Mouse (Mus musculus): ENCODE data around the gene Epo. TPM values are rescaled to one million over a fixed set of nuclear protein-coding genes. Genes with fewer than 3 reads are reported as not detected.
A peak's percentile ranks its signal among the peaks of the same experiment; 100 is the strongest.

Gene Epo
- polyA plus RNA-seq, 2 experiments = 0.40 to 0.85 TPM

DNA sequence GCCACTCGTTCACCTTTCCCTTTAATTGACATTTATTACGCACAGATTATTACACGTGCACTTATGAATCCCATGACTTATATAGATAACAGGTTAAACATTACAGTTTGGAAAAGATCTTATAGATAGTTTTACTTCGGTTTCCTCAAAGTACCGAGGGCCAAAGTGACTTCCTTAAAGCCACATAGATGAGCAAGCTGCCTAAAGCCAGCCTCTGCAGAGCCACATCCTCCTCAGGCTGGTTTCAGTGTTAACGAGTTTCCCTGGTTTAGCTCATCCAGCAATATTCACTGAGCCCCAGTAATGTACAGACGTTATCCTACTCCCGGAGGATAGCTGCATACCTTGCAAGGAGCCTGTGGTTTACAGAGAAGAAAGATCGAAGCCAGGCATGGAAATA, 2.3 kb upstream of the Epo start:
- DNase-seq (ENCODE audit: low read depth in 3 of 3, low spot score in 3 of 3) (no peak), ATAC-seq (ENCODE audit: insufficient read depth) (no peak)
- TF ChIP-seq EP300 (IDR thresholded peaks at IDR 0.05; ENCODE audit: low read depth) (no peak), CTCF (IDR thresholded peaks at IDR 0.05; ENCODE audit: low read depth) (no peak)
- Histone ChIP-seq H3K4me1 (replicated peaks; ENCODE audit: control insufficient read depth in 2 of 2, insufficient read depth in 2 of 2, low read length in 1 of 2) (peaks cover 4 to 9% of the 10 kb centered on the region in 2 experiments; a peak in 3 of 4 replicates), H3K4me3 (ENCODE audit: insufficient read depth in 1 of 2, low read depth in 2 of 2, low read length in 2 of 2) (no peak overlapping the region), H3K4me2 (ENCODE audit: low read depth) (no peak overlapping the region), H3K9ac (replicated peaks) (no peak overlapping the region), H3K27ac (no peak overlapping the region), H3K27me3 (ENCODE audit: control insufficient read depth, insufficient read depth, low read length) (no peaks in the 10 kb centered on the region), H3K9me3 (ENCODE audit: control insufficient read depth, low read length) (no peaks in the 10 kb centered on the region), H3K36me3 (replicated peaks; ENCODE audit: control insufficient read depth, insufficient read depth, low read depth) (peaks cover 3% of the 10 kb centered on the region)
- 44% methylated on average over 9 of the region's 9 CpGs for WGBS (ENCODE audit: insufficient replicate concordance)

GRCm38 (mm10) chr5:137534762-137535161, 1.7 kb upstream of the Epo start:
- TF ChIP-seq CTCF (IDR thresholded peaks at IDR 0.05; ENCODE audit: low read depth) = no peak
- no peak for TF ChIP-seq EP300 (IDR thresholded peaks at IDR 0.05; ENCODE audit: low read depth)
- no peak overlapping the region for H3K4me2 ChIP-seq (ENCODE audit: low read depth)
- WGBS (ENCODE audit: insufficient replicate concordance) = 81% methylated on average over 3 of the region's 3 CpGs
- no peak overlapping the region for H3K27ac ChIP-seq
- H3K4me3 ChIP-seq (ENCODE audit: insufficient read depth in 1 of 2, low read depth in 2 of 2, low read length in 2 of 2) = no peak overlapping the region
- H3K27me3 ChIP-seq (ENCODE audit: control insufficient read depth, insufficient read depth, low read length) = no peaks in the 10 kb centered on the region
- peaks cover 4 to 9% of the 10 kb centered on the region in 2 experiments; a peak in 3 of 4 replicates for H3K4me1 ChIP-seq (replicated peaks; ENCODE audit: control insufficient read depth in 2 of 2, insufficient read depth in 2 of 2, low read length in 1 of 2)
- H3K9ac ChIP-seq (replicated peaks) = no peak overlapping the region
- ATAC-seq (ENCODE audit: insufficient read depth) (no peak), DNase-seq (ENCODE audit: low read depth in 3 of 3, low spot score in 3 of 3) (no peak)
- H3K36me3 ChIP-seq (replicated peaks; ENCODE audit: control insufficient read depth, insufficient read depth, low read depth) = peaks cover 6% of the 10 kb centered on the region
- H3K9me3 ChIP-seq (ENCODE audit: control insufficient read depth, low read length) = no peaks in the 10 kb centered on the region

- peak overlapping the region; percentile 95 for H3K9ac ChIP-seq (replicated peaks)
- peak overlapping the region; percentile 68 to 95 for H3K4me3 ChIP-seq (ENCODE audit: insufficient read depth in 1 of 2, low read depth in 2 of 2, low read length in 2 of 2)
- ATAC-seq (ENCODE audit: insufficient read depth) = peak; percentile 34
- peak overlapping the region; percentile 74 for H3K27ac ChIP-seq
- H3K4me1 ChIP-seq (replicated peaks; ENCODE audit: control insufficient read depth in 2 of 2, insufficient read depth in 2 of 2, low read length in 1 of 2) = peaks cover 4 to 9% of the 10 kb centered on the region in 2 experiments; a peak in 3 of 4 replicates
- no peaks in the 10 kb centered on the region for H3K9me3 ChIP-seq (ENCODE audit: control insufficient read depth, low read length)
- H3K4me2 ChIP-seq (ENCODE audit: low read depth) = peak overlapping the region; percentile 90
- TF ChIP-seq EP300 (IDR thresholded peaks at IDR 0.05; ENCODE audit: low read depth) (no peak), CTCF (IDR thresholded peaks at IDR 0.05; ENCODE audit: low read depth) (no peak)
- DNase-seq (ENCODE audit: low read depth in 3 of 3, low spot score in 3 of 3) = no peak
- peaks cover 24% of the 10 kb centered on the region for H3K36me3 ChIP-seq (replicated peaks; ENCODE audit: control insufficient read depth, insufficient read depth, low read depth)
- no peaks in the 10 kb centered on the region for H3K27me3 ChIP-seq (ENCODE audit: control insufficient read depth, insufficient read depth, low read length)
- 0% methylated on average over 11 of the region's 12 CpGs for WGBS (ENCODE audit: insufficient replicate concordance)
These were observed 280 bp downstream of the Epo start for GRCm38 (mm10) chr5:137532808-137533116.

GRCm38 (mm10) chr5:137532131-137532807, 773 bp downstream of the Epo start:
- peaks cover 4 to 9% of the 10 kb centered on the region in 2 experiments; a peak in 3 of 4 replicates for H3K4me1 ChIP-seq (replicated peaks; ENCODE audit: control insufficient read depth in 2 of 2, insufficient read depth in 2 of 2, low read length in 1 of 2)
- ATAC-seq (ENCODE audit: insufficient read depth) = no peak
- H3K27ac ChIP-seq = peak overlapping the region; percentile 74
- WGBS (ENCODE audit: insufficient replicate concordance) = under 1% methylated on average over 19 of the region's 19 CpGs
- peak overlapping the region; percentile 68 to 95 for H3K4me3 ChIP-seq (ENCODE audit: insufficient read depth in 1 of 2, low read depth in 2 of 2, low read length in 2 of 2)
- H3K27me3 ChIP-seq (ENCODE audit: control insufficient read depth, insufficient read depth, low read length) = no peaks in the 10 kb centered on the region
- TF ChIP-seq CTCF (IDR thresholded peaks at IDR 0.05; ENCODE audit: low read depth) = no peak
- TF ChIP-seq EP300 (IDR thresholded peaks at IDR 0.05; ENCODE audit: low read depth) = no peak
- no peaks in the 10 kb centered on the region for H3K9me3 ChIP-seq (ENCODE audit: control insufficient read depth, low read length)
- H3K9ac ChIP-seq (replicated peaks) = peak overlapping the region; percentile 95
- H3K36me3 ChIP-seq (replicated peaks; ENCODE audit: control insufficient read depth, insufficient read depth, low read depth) = peaks cover 29% of the 10 kb centered on the region
- DNase-seq (ENCODE audit: low read depth in 3 of 3, low spot score in 3 of 3) = no peak
- H3K4me2 ChIP-seq (ENCODE audit: low read depth) = peak overlapping the region; percentile 90

DNA sequence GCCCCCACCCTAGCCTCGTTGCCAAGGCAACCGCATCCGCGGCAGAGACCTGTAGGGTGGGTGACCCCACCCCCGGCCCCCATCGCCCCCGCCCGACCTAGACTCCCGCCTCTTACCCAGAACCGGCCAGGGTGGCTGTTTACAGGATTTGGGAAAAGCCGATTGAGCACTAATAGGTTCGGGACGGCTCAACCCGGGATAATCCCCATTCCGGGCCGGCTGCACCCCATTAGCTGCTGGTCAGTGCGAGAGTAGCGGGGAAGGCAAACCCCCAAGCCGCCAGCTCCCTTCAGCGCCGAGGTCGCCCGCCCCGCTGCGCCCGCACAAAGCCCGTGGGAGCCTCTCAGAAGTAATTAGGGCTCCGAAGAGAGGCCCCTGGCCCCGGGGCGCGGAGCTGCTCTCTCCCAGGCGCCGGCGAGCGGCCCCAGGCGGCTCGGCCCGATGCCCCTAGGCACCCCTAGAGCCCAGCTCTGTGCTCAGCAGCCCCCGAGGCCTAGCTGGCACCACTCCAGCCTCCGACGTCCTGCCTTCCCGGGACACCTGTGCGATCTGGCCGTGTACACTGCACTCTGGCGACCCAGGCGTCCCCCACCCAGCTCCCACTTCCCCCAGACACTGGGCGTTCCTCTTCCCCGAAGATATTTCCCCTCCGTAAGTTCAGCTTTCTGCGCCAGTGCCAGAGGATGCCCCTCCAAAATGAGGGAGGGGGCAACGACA, 1.5 kb downstream of the Epo start:
- Histone ChIP-seq H3K27me3 (ENCODE audit: control insufficient read depth, insufficient read depth, low read length) (no peaks in the 10 kb centered on the region), H3K36me3 (replicated peaks; ENCODE audit: control insufficient read depth, insufficient read depth, low read depth) (peaks cover 32% of the 10 kb centered on the region), H3K9ac (replicated peaks) (peak overlapping the region; percentile 95), H3K4me1 (replicated peaks; ENCODE audit: control insufficient read depth in 2 of 2, insufficient read depth in 2 of 2, low read length in 1 of 2) (peaks cover 4 to 9% of the 10 kb centered on the region in 2 experiments; a peak in 3 of 4 replicates), H3K9me3 (ENCODE audit: control insufficient read depth, low read length) (no peaks in the 10 kb centered on the region), H3K4me2 (ENCODE audit: low read depth) (peak overlapping the region; percentile 90), H3K4me3 (ENCODE audit: insufficient read depth in 1 of 2, low read depth in 2 of 2, low read length in 2 of 2) (peak overlapping the region; percentile 68 to 95), H3K27ac (peak overlapping the region; percentile 74)
- ATAC-seq (ENCODE audit: insufficient read depth) (peak; percentile 9), DNase-seq (ENCODE audit: low read depth in 3 of 3, low spot score in 3 of 3) (no peak)
- no peak for TF ChIP-seq CTCF (IDR thresholded peaks at IDR 0.05; ENCODE audit: low read depth)
- no peak for TF ChIP-seq EP300 (IDR thresholded peaks at IDR 0.05; ENCODE audit: low read depth)
- WGBS (ENCODE audit: insufficient replicate concordance) = 1% methylated on average over 51 of the region's 51 CpGs
